In genomic region chr2:132569686-132570085, GRCm38 (mm10) we compare ENCODE assay signal across 32 mouse cellular contexts.
"Had no signal": no experiment of that assay in that cellular context is flagged by ENCODE, and none has a peak within 500 bp of the region (broad histone marks: within the 10 kb centered on the region; RNA-seq: fewer than 3 reads in every experiment).

No protein-coding gene starts in this region.

- ATAC-seq: liver, embryonic 12.5 days; liver, postnatal 0 days; lung, postnatal 0 days; midbrain, embryonic 13.5 days; midbrain, embryonic 15.5 days; midbrain, embryonic 16.5 days had no signal

- H3K9me3 ChIP-seq: limb, embryonic 10.5 days; limb, embryonic 12.5 days; limb, embryonic 13.5 days; limb, embryonic 15.5 days; liver, embryonic 12.5 days; liver, embryonic 13.5 days; liver, embryonic 15.5 days; lung, embryonic 15.5 days; megakaryocyte, embryonic 14.5 days; midbrain, embryonic 10.5 days; midbrain, embryonic 12.5 days; midbrain, embryonic 13.5 days; midbrain, embryonic 15.5 days; neural tube, embryonic 12.5 days had no signal

- H3K27ac ChIP-seq: left cerebral cortex, adult 2 months; limb, embryonic 10.5 days; limb, embryonic 12.5 days; limb, embryonic 13.5 days; limb, embryonic 15.5 days; liver, embryonic 13.5 days; liver, embryonic 14.5 days; liver, embryonic 15.5 days; lung, embryonic 15.5 days; macrophage; midbrain, embryonic 10.5 days; midbrain, embryonic 12.5 days; midbrain, embryonic 13.5 days; midbrain, embryonic 15.5 days; neural tube, embryonic 12.5 days had no signal

- DNase-seq: left cerebral cortex, postnatal 4 days; liver; liver, embryonic 13.5 days; liver, postnatal 0 days; lung, adult 18-20 months; lung, adult 2 months; lung, embryonic 14.5 days; lung, postnatal 10 days; lung, postnatal 14 days; lung, postnatal 36 days; lung, postnatal 4 days; midbrain, embryonic 14.5 days had no signal

- H3K4me3 ChIP-seq: left cerebral cortex, adult 2 months; limb, embryonic 10.5 days; limb, embryonic 12.5 days; limb, embryonic 13.5 days; limb, embryonic 15.5 days; liver, embryonic 12.5 days; liver, embryonic 13.5 days; liver, embryonic 15.5 days; lung, embryonic 15.5 days; megakaryocyte, embryonic 14.5 days; midbrain, embryonic 10.5 days; midbrain, embryonic 12.5 days; midbrain, embryonic 13.5 days; midbrain, embryonic 15.5 days; myocyte; neural tube, embryonic 12.5 days had no signal

- H3K9ac ChIP-seq: limb, embryonic 12.5 days; limb, embryonic 13.5 days; limb, embryonic 15.5 days; liver, embryonic 12.5 days; liver, embryonic 13.5 days; liver, embryonic 14.5 days; liver, embryonic 15.5 days; liver, postnatal 0 days; lung, embryonic 14.5 days; lung, embryonic 15.5 days; midbrain, embryonic 12.5 days; midbrain, embryonic 13.5 days; midbrain, embryonic 15.5 days; neural tube, embryonic 12.5 days had no signal

- H3K4me1 ChIP-seq: limb, embryonic 10.5 days; limb, embryonic 12.5 days; limb, embryonic 13.5 days; limb, embryonic 15.5 days; lung, embryonic 15.5 days; midbrain, embryonic 10.5 days; midbrain, embryonic 12.5 days; neural tube, embryonic 12.5 days had no signal

- H3K27me3 ChIP-seq: limb, embryonic 12.5 days; limb, embryonic 13.5 days; limb, embryonic 15.5 days; liver, embryonic 12.5 days; liver, embryonic 13.5 days; liver, embryonic 15.5 days; lung, embryonic 15.5 days; megakaryocyte, embryonic 14.5 days; midbrain, embryonic 12.5 days; midbrain, embryonic 13.5 days; midbrain, embryonic 15.5 days; neural tube, embryonic 12.5 days had no signal

- H3K4me2 ChIP-seq: limb, embryonic 12.5 days; limb, embryonic 13.5 days; limb, embryonic 15.5 days; liver, embryonic 11.5 days; liver, embryonic 12.5 days; liver, embryonic 13.5 days; liver, embryonic 15.5 days; lung, embryonic 14.5 days; lung, embryonic 15.5 days; midbrain, embryonic 12.5 days; midbrain, embryonic 13.5 days; midbrain, embryonic 15.5 days; neural tube, embryonic 12.5 days had no signal
